Mouse (Mus musculus): Measurements from ENCODE around the gene 4930507D05Rik. TPM values are rescaled to one million over a fixed set of nuclear protein-coding genes. Genes with fewer than 3 reads are reported as not detected.
"Not testable (repeated sequence)": the region's sequence is repeated elsewhere in the genome, so short reads cannot be mapped to it uniquely, and the experiment has no call there.

Gene 4930507D05Rik
- polyA plus RNA-seq, 1 experiment, result 0.70 TPM

- TF ChIP-seq CTCF (IDR thresholded peaks at IDR 0.05; ENCODE audit: borderline replicate concordance, insufficient read depth, low read depth, low read length) (no peak), POLR2A (IDR thresholded peaks at IDR 0.05; ENCODE audit: borderline replicate concordance, insufficient read depth, low read length) (no peak)
- H3K4me3 ChIP-seq (replicated peaks; ENCODE audit: insufficient read depth, low read depth, low read length), result peak overlapping the region; percentile 89
- no peaks in the 10 kb centered on the region for H3K27me3 ChIP-seq (ENCODE audit: control insufficient read depth, insufficient read depth, low read length)
- peaks cover 3% of the 10 kb centered on the region; the same call in 1 of the 2 replicates for H3K4me1 ChIP-seq (ENCODE audit: control insufficient read depth, insufficient read depth, low read length)
- WGBS, result 30% methylated on average over 18 of the region's 18 CpGs
- H3K27ac ChIP-seq (ENCODE audit: insufficient read depth, low read length), result peak overlapping the region; percentile 99
- DNase-seq, result no peak
Measured at GRCm38 (mm10) chr10:62450280-62450640, 971 bp downstream of the 4930507D05Rik start.

GRCm38 (mm10) chr10:62452001-62452400, 2.7 kb downstream of the 4930507D05Rik start:
- 64% methylated on average over 11 of the region's 11 CpGs for WGBS
- H3K27me3 ChIP-seq (ENCODE audit: control insufficient read depth, insufficient read depth, low read length); H3K4me3 ChIP-seq (replicated peaks; ENCODE audit: insufficient read depth, low read depth, low read length); H3K4me1 ChIP-seq (ENCODE audit: control insufficient read depth, insufficient read depth, low read length); H3K27ac ChIP-seq (ENCODE audit: insufficient read depth, low read length); DNase-seq: not testable (repeated sequence)

- Histone ChIP-seq H3K27ac (ENCODE audit: insufficient read depth, low read length) (no peak overlapping the region), H3K4me3 (replicated peaks; ENCODE audit: insufficient read depth, low read depth, low read length) (no peak overlapping the region), H3K4me1 (ENCODE audit: control insufficient read depth, insufficient read depth, low read length) (no peaks in the 10 kb centered on the region), H3K27me3 (ENCODE audit: control insufficient read depth, insufficient read depth, low read length) (no peaks in the 10 kb centered on the region)
- TF ChIP-seq POLR2A (IDR thresholded peaks at IDR 0.05; ENCODE audit: borderline replicate concordance, insufficient read depth, low read length), result no peak
- no peak for TF ChIP-seq CTCF (IDR thresholded peaks at IDR 0.05; ENCODE audit: borderline replicate concordance, insufficient read depth, low read depth, low read length)
- no peak for DNase-seq
Measured at GRCm38 (mm10) chr10:62461321-62461720, 12.0 kb downstream of the 4930507D05Rik start.

- no peak for TF ChIP-seq CTCF (IDR thresholded peaks at IDR 0.05; ENCODE audit: borderline replicate concordance, insufficient read depth, low read depth, low read length)
- TF ChIP-seq POLR2A (IDR thresholded peaks at IDR 0.05; ENCODE audit: borderline replicate concordance, insufficient read depth, low read length), result no peak
- Histone ChIP-seq H3K4me1 (ENCODE audit: control insufficient read depth, insufficient read depth, low read length) (no peaks in the 10 kb centered on the region), H3K27ac (ENCODE audit: insufficient read depth, low read length) (no peak overlapping the region), H3K27me3 (ENCODE audit: control insufficient read depth, insufficient read depth, low read length) (no peaks in the 10 kb centered on the region), H3K4me3 (replicated peaks; ENCODE audit: insufficient read depth, low read depth, low read length) (no peak overlapping the region)
- no peak for DNase-seq
- WGBS, result 90% methylated on average over 4 of the region's 4 CpGs
Measured at GRCm38 (mm10) chr10:62469736-62470135, 20.4 kb downstream of the 4930507D05Rik start.

- no peak for DNase-seq
- WGBS, result 62% methylated on average over 5 of the region's 5 CpGs
- no peak overlapping the region for H3K27ac ChIP-seq (ENCODE audit: insufficient read depth, low read length)
- H3K4me1 ChIP-seq (ENCODE audit: control insufficient read depth, insufficient read depth, low read length), result no peaks in the 10 kb centered on the region
- H3K27me3 ChIP-seq (ENCODE audit: control insufficient read depth, insufficient read depth, low read length), result no peaks in the 10 kb centered on the region
- TF ChIP-seq CTCF (IDR thresholded peaks at IDR 0.05; ENCODE audit: borderline replicate concordance, insufficient read depth, low read depth, low read length) (no peak), POLR2A (IDR thresholded peaks at IDR 0.05; ENCODE audit: borderline replicate concordance, insufficient read depth, low read length) (no peak)
- H3K4me3 ChIP-seq (replicated peaks; ENCODE audit: insufficient read depth, low read depth, low read length), result no peak overlapping the region
Measured at GRCm38 (mm10) chr10:62471105-62471504, 21.8 kb downstream of the 4930507D05Rik start.

- H3K27me3 ChIP-seq (ENCODE audit: control insufficient read depth, insufficient read depth, low read length), result no peaks in the 10 kb centered on the region
- no peak for DNase-seq
- no peaks in the 10 kb centered on the region for H3K4me1 ChIP-seq (ENCODE audit: control insufficient read depth, insufficient read depth, low read length)
- TF ChIP-seq POLR2A (IDR thresholded peaks at IDR 0.05; ENCODE audit: borderline replicate concordance, insufficient read depth, low read length) (no peak), CTCF (IDR thresholded peaks at IDR 0.05; ENCODE audit: borderline replicate concordance, insufficient read depth, low read depth, low read length) (no peak)
- H3K4me3 ChIP-seq (replicated peaks; ENCODE audit: insufficient read depth, low read depth, low read length), result no peak overlapping the region
- H3K27ac ChIP-seq (ENCODE audit: insufficient read depth, low read length), result no peak overlapping the region
- 92% methylated on average over 10 of the region's 10 CpGs for WGBS
Measured at GRCm38 (mm10) chr10:62474944-62475343, 25.7 kb downstream of the 4930507D05Rik start.

- Histone ChIP-seq H3K27ac (ENCODE audit: insufficient read depth, low read length) (no peak overlapping the region), H3K27me3 (ENCODE audit: control insufficient read depth, insufficient read depth, low read length) (no peaks in the 10 kb centered on the region), H3K4me1 (ENCODE audit: control insufficient read depth, insufficient read depth, low read length) (no peaks in the 10 kb centered on the region), H3K4me3 (replicated peaks; ENCODE audit: insufficient read depth, low read depth, low read length) (no peak overlapping the region)
- no peak for TF ChIP-seq CTCF (IDR thresholded peaks at IDR 0.05; ENCODE audit: borderline replicate concordance, insufficient read depth, low read depth, low read length)
- TF ChIP-seq POLR2A (IDR thresholded peaks at IDR 0.05; ENCODE audit: borderline replicate concordance, insufficient read depth, low read length), result no peak
- no peak for DNase-seq
- WGBS, result 62% methylated on average over 2 of the region's 2 CpGs
Measured at GRCm38 (mm10) chr10:62476980-62477379, 27.7 kb downstream of the 4930507D05Rik start.

- no peak overlapping the region for H3K27ac ChIP-seq (ENCODE audit: insufficient read depth, low read length)
- TF ChIP-seq CTCF (IDR thresholded peaks at IDR 0.05; ENCODE audit: borderline replicate concordance, insufficient read depth, low read depth, low read length), result no peak
- TF ChIP-seq POLR2A (IDR thresholded peaks at IDR 0.05; ENCODE audit: borderline replicate concordance, insufficient read depth, low read length), result no peak
- WGBS, result 64% methylated on average over 7 of the region's 7 CpGs
- H3K4me1 ChIP-seq (ENCODE audit: control insufficient read depth, insufficient read depth, low read length), result no peaks in the 10 kb centered on the region
- no peak overlapping the region for H3K4me3 ChIP-seq (replicated peaks; ENCODE audit: insufficient read depth, low read depth, low read length)
- no peaks in the 10 kb centered on the region for H3K27me3 ChIP-seq (ENCODE audit: control insufficient read depth, insufficient read depth, low read length)
- no peak for DNase-seq
Measured at GRCm38 (mm10) chr10:62481108-62481852, 32.0 kb downstream of the 4930507D05Rik start.
